Mouse (Mus musculus) MEL (cell line): Measurements from ENCODE around the gene Mrpl45. TPM values are rescaled to one million over a fixed set of nuclear protein-coding genes. Genes with fewer than 3 reads are reported as not detected.

Experiments
- DNase-seq: peaks from one replicate; pipeline ENCODE4 v3.0.0; 2011; ENCODE audit warnings: low read depth, low spot score
- H3K27ac ChIP-seq: 2 replicates; pipeline ENCODE4 v1.5.1; 2012; ENCODE audit warnings: low read depth, mild to moderate bottlenecking, control low read depth, low read length, moderate library complexity; ENCODE audit not compliant: control insufficient read depth
- H3K27me3 ChIP-seq, 2 experiments: fragments of 150-350 bp in 1 of 2; sonication (generic) in 1 of 2; 2 replicates each; pipeline ENCODE4 v1.6.1; 2012; ENCODE audit warnings: low read length in 2 of 2, mild to moderate bottlenecking in 2 of 2, improper control_type of control experiment in 1 of 2, moderate library complexity in 1 of 2; ENCODE audit not compliant: insufficient read depth in 2 of 2, control insufficient read depth in 1 of 2
- H3K36me3 ChIP-seq, 2 experiments: 2 replicates each; pipeline ENCODE4 v1.6.1; 2012 to 2014; ENCODE audit warnings: low read length in 2 of 2, improper control_type of control experiment in 1 of 2, inconsistent platforms in 1 of 2, mild to moderate bottlenecking in 1 of 2; ENCODE audit not compliant: insufficient read depth in 2 of 2, control insufficient read depth in 1 of 2
- H3K4me1 ChIP-seq, 2 experiments: fragments of 150-350 bp in 1 of 2; sonication (generic) in 1 of 2; 2 replicates each; pipeline ENCODE4 v1.6.1; 2012; ENCODE audit warnings: low read length in 2 of 2, improper control_type of control experiment in 1 of 2, mild to moderate bottlenecking in 1 of 2; ENCODE audit not compliant: insufficient read depth in 2 of 2, control insufficient read depth in 1 of 2
- H3K4me3 ChIP-seq, 2 experiments: fragments of 150-350 bp in 1 of 2; sonication (generic) in 1 of 2; 2 replicates each; pipeline ENCODE4 v1.5.1; 2012; ENCODE audit warnings: low read depth in 2 of 2, low read length in 2 of 2, mild to moderate bottlenecking in 2 of 2, moderate library complexity in 2 of 2, control low read depth in 1 of 2, improper control_type of control experiment in 1 of 2; ENCODE audit not compliant: control insufficient read depth in 1 of 2, insufficient read depth in 1 of 2
- H3K79me2 ChIP-seq: 2 replicates; pipeline ENCODE4 v1.6.1; 2012; ENCODE audit warnings: mild to moderate bottlenecking, low read length, moderate library complexity; ENCODE audit not compliant: control insufficient read depth, poor library complexity, insufficient read depth
- H3K9ac ChIP-seq: 2 replicates; pipeline ENCODE4 v1.6.1; 2012; ENCODE audit warnings: low read depth, mild to moderate bottlenecking, control low read depth, low read length, moderate library complexity; ENCODE audit not compliant: control insufficient read depth, poor library complexity, severe bottlenecking
- H3K9me3 ChIP-seq: fragments of 150-350 bp; sonication (generic); replicated peaks from 2 replicates; pipeline ENCODE4 v1.6.1; 2012; ENCODE audit warnings: mild to moderate bottlenecking, low read length, improper control_type of control experiment, moderate library complexity; ENCODE audit not compliant: insufficient read depth
- BHLHE40 ChIP-seq: IDR thresholded peaks from 2 replicates; pipeline ENCODE4 v1.6.1; 2012; ENCODE audit warnings: low read depth, mild to moderate bottlenecking, inconsistent platforms, low read length, improper control_type of control experiment, borderline replicate concordance
- CHD1 ChIP-seq: IDR thresholded peaks from 2 replicates; pipeline ENCODE4 v1.6.1; 2012; ENCODE audit warnings: low read depth, mild to moderate bottlenecking, inconsistent platforms, low read length, improper control_type of control experiment
- CHD2 ChIP-seq: IDR thresholded peaks from 2 replicates; pipeline ENCODE4 v1.6.1; 2011; ENCODE audit warnings: low read length, improper control_type of control experiment
- CTCF ChIP-seq, 3 experiments: IDR thresholded peaks in 2 of 3; conservative IDR thresholded peaks in 1 of 3; 2 replicates each; pipeline ENCODE4 v1.5.1; 2011 to 2012; ENCODE audit warnings: low read length in 3 of 3, low read depth in 2 of 3, mild to moderate bottlenecking in 2 of 3, improper control_type of control experiment in 1 of 3, inconsistent platforms in 1 of 3, mixed read lengths in 1 of 3, moderate library complexity in 1 of 3; ENCODE audit not compliant: control insufficient read depth in 1 of 3, insufficient read depth in 1 of 3, poor library complexity in 1 of 3, severe bottlenecking in 1 of 3
- ELF1 ChIP-seq: IDR thresholded peaks from 2 replicates; pipeline ENCODE4 v1.6.1; 2014; ENCODE audit warnings: low read depth, mild to moderate bottlenecking, inconsistent platforms, low read length, improper control_type of control experiment, moderate library complexity
- EP300 ChIP-seq, 2 experiments: IDR thresholded peaks; 2 replicates each; pipeline ENCODE4 v1.6.1; 2011; ENCODE audit warnings: improper control_type of control experiment in 2 of 2, low read length in 2 of 2, low read depth in 1 of 2, mild to moderate bottlenecking in 1 of 2
- JUND ChIP-seq: IDR thresholded peaks from 2 replicates; pipeline ENCODE4 v1.6.1; 2011; ENCODE audit warnings: low read depth, mild to moderate bottlenecking, improper control_type of control experiment, low read length
- MAFK ChIP-seq: IDR thresholded peaks from 2 replicates; pipeline ENCODE4 v1.6.1; 2011; ENCODE audit warnings: low read depth, mild to moderate bottlenecking, low read length, improper control_type of control experiment, borderline replicate concordance
- MEF2A ChIP-seq: IDR thresholded peaks from 2 replicates; pipeline ENCODE4 v1.6.1; 2014; ENCODE audit warnings: low read depth, mild to moderate bottlenecking, inconsistent platforms, low read length, improper control_type of control experiment; ENCODE audit not compliant: poor library complexity, insufficient replicate concordance, severe bottlenecking; ENCODE audit errors: extremely low read depth
- NELFE ChIP-seq: IDR thresholded peaks from 2 replicates; pipeline ENCODE4 v1.6.1; 2011; ENCODE audit warnings: low read depth, low read length, improper control_type of control experiment
- NRF1 ChIP-seq: IDR thresholded peaks from 2 replicates; pipeline ENCODE4 v1.6.1; 2014; ENCODE audit warnings: low read depth, mild to moderate bottlenecking, inconsistent platforms, low read length, improper control_type of control experiment, moderate library complexity; ENCODE audit not compliant: poor library complexity, insufficient read depth, severe bottlenecking
- POLR2A ChIP-seq, 2 experiments: IDR thresholded peaks; 2 replicates each; pipeline ENCODE4 v1.6.1; 2011 to 2012; ENCODE audit warnings: low read length in 2 of 2, mild to moderate bottlenecking in 2 of 2, control low read depth in 1 of 2, improper control_type of control experiment in 1 of 2, low read depth in 1 of 2, moderate library complexity in 1 of 2; ENCODE audit not compliant: control insufficient read depth in 1 of 2, insufficient read depth in 1 of 2, poor library complexity in 1 of 2
- POLR2AphosphoS5 ChIP-seq: IDR thresholded peaks from 2 replicates; pipeline ENCODE4 v1.6.1; 2012; ENCODE audit warnings: low read depth, borderline replicate concordance, mild to moderate bottlenecking, inconsistent platforms, low read length, moderate library complexity, mixed read lengths
- RAD21 ChIP-seq: IDR thresholded peaks from 2 replicates; pipeline ENCODE4 v1.6.1; 2011; ENCODE audit warnings: mild to moderate bottlenecking, low read depth, low read length, improper control_type of control experiment
- TAL1 ChIP-seq: IDR thresholded peaks from 2 replicates; pipeline ENCODE4 v1.6.1; 2012; ENCODE audit warnings: mild to moderate bottlenecking, inconsistent platforms, low read length, moderate library complexity, mixed read lengths
- TCF12 ChIP-seq: IDR thresholded peaks from 2 replicates; pipeline ENCODE4 v1.6.1; 2014; ENCODE audit warnings: low read depth, mild to moderate bottlenecking, inconsistent platforms, low read length, improper control_type of control experiment, moderate library complexity
- UBTF ChIP-seq: IDR thresholded peaks from 2 replicates; pipeline ENCODE4 v1.6.1; 2012; ENCODE audit warnings: low read depth, mild to moderate bottlenecking, inconsistent platforms, low read length, improper control_type of control experiment, moderate library complexity, borderline replicate concordance; ENCODE audit not compliant: insufficient read depth
- ZC3H11A ChIP-seq: IDR thresholded peaks from 2 replicates; pipeline ENCODE4 v1.6.1; 2012; ENCODE audit warnings: low read depth, mild to moderate bottlenecking, inconsistent platforms, low read length, improper control_type of control experiment
- ZMIZ1 ChIP-seq: IDR thresholded peaks from 2 replicates; pipeline ENCODE4 v1.6.1; 2012; ENCODE audit warnings: low read depth, mild to moderate bottlenecking, inconsistent platforms, low read length, improper control_type of control experiment, moderate library complexity
- polyA plus RNA-seq, 2 experiments: library from polyadenylated mRNA; stranded (reverse) in 1 of 2; unstranded in 1 of 2; fragments of >175 nt in 1 of 2; fragments of >200 nt in 1 of 2; gene quantifications; 2 replicates each; pipeline versions ENCODE4 v1.2.1 to v1.2.4; 2012; ENCODE audit warnings: low replicate concordance in 2 of 2, low read depth in 1 of 2; ENCODE audit not compliant: insufficient read length in 2 of 2, insufficient read depth in 1 of 2, missing spikeins in 1 of 2
- total RNA-seq: library from RNA; depleted of rRNA; stranded (reverse); fragments of 300-350 nt; gene quantifications from 2 replicates; pipeline ENCODE4 v1.2.3, GENCODE M21; 2012

Gene Mrpl45
- total and polyA plus RNA-seq, 3 experiments, result 65.0 to 72.7 TPM; not detected in 1

DNA sequence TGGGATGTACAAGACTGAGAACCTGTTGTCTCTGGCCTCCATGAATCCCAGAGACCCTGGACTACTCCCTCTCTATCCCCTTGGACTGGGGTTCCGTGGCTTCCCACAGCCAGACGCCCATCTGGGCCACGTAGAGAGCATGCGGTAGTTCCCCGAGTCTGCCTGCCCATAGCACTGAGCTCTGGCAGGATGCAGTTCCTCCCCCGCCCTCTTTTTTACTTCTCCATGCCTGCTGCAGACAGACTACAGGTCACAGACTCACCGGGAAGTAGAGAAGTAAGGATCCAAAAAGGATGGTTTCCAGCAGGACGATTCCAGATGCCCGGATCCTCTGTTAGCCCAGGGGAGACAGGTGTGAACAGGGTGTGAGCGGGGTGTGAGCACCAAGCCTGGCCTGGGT, 29.9 kb downstream of the Mrpl45 start:
- Histone ChIP-seq H3K79me2 (no peaks in the 10 kb centered on the region), H3K4me1 (peaks cover 3 to 16% of the 10 kb centered on the region in 2 experiments), H3K27me3 (no peaks in the 10 kb centered on the region; a peak in 1 of 4 replicates), H3K27ac (no peak overlapping the region), H3K4me3 (no peak overlapping the region), H3K9me3 (no peaks in the 10 kb centered on the region), H3K36me3 (peaks cover 0 to 7% of the 10 kb centered on the region in 2 experiments; a peak in 2 of 4 replicates), H3K9ac (0 out of 2 replicates have a peak overlapping the region, but pooled peaks have one; percentile 23)
- DNase-seq, result peak; percentile 41
- TF ChIP-seq CHD1, result no peak
- no peak for TF ChIP-seq ELF1
- no peak for TF ChIP-seq JUND
- TF ChIP-seq MAFK, result no peak
- no peak for TF ChIP-seq BHLHE40
- TF ChIP-seq TCF12, result no peak
- TF ChIP-seq EP300 (IDR thresholded peaks at IDR 0.05; ENCODE audit: low read depth in 1 of 2, low read length in 2 of 2), result no peak
- TF ChIP-seq NELFE, result no peak
- no peak for TF ChIP-seq MEF2A

DNA sequence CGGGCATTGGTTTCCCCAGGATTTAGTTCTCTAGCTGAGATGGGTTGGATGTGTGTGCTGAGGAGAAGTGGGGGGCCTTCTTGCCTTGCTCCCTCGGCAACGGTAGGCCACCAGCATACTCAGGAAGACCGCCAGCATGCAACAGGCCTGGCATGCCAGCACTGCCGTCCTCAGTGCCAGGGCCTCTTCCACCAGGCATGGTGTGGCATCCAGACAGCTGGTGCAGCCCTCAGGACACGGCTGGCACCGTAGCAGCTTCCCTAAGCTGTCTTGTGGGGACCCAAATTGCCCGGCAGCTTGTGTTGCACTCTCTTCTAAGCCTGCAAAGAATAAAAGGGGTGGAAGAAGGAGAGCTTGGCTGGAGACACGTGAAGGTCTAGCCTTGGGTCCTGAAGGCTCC, 30.9 kb downstream of the Mrpl45 start:
- Histone ChIP-seq H3K27ac (no peak overlapping the region), H3K9ac (no peak overlapping the region)
- no peak for TF ChIP-seq ZC3H11A
- TF ChIP-seq POLR2A (IDR thresholded peaks at IDR 0.05; ENCODE audit: control insufficient read depth in 1 of 2, insufficient read depth in 1 of 2, low read depth in 1 of 2, low read length in 2 of 2, poor library complexity in 1 of 2), result no peak
- no peak for TF ChIP-seq UBTF
- no peak for TF ChIP-seq CHD2
- TF ChIP-seq NELFE, result no peak
- no peak for TF ChIP-seq MEF2A
- no peak for TF ChIP-seq CHD1
- TF ChIP-seq MAFK, result no peak
- no peak for TF ChIP-seq TCF12
- TF ChIP-seq, all 39 proteins: peak for 0
- peaks cover 3 to 16% of the 10 kb centered on the region in 2 experiments for H3K4me1 ChIP-seq
- H3K4me3 ChIP-seq, result no peak overlapping the region
- peaks cover 0 to 7% of the 10 kb centered on the region in 2 experiments; a peak in 2 of 4 replicates for H3K36me3 ChIP-seq
- H3K27me3 ChIP-seq, result no peaks in the 10 kb centered on the region
- no peaks in the 10 kb centered on the region for H3K79me2 ChIP-seq
- no peaks in the 10 kb centered on the region for H3K9me3 ChIP-seq
- DNase-seq, result no peak

- H3K36me3 ChIP-seq, result peaks cover 0 to 7% of the 10 kb centered on the region in 2 experiments; a peak in 2 of 4 replicates
- H3K27me3 ChIP-seq, result no peaks in the 10 kb centered on the region
- TF ChIP-seq NRF1 (no peak), TAL1 (no peak), POLR2AphosphoS5 (no peak), CTCF (IDR thresholded peaks at IDR 0.05 in 2 of 3, conservative IDR thresholded peaks at IDR 0.05 in 1 of 3; ENCODE audit: control insufficient read depth in 1 of 3, insufficient read depth in 1 of 3, low read depth in 2 of 3, low read length in 3 of 3, poor library complexity in 1 of 3, severe bottlenecking in 1 of 3) (no peak), ZMIZ1 (no peak), RAD21 (no peak)
- TF ChIP-seq, all 39 proteins: peak for 0
- H3K27ac ChIP-seq, result no peak overlapping the region
- H3K4me3 ChIP-seq, result no peak overlapping the region
- H3K4me1 ChIP-seq, result peaks cover 3 to 16% of the 10 kb centered on the region in 2 experiments
- no peaks in the 10 kb centered on the region for H3K79me2 ChIP-seq
- H3K9me3 ChIP-seq, result no peaks in the 10 kb centered on the region
- DNase-seq, result no peak
- no peak overlapping the region for H3K9ac ChIP-seq
Observed at GRCm38 (mm10) chr11:97347291-97347690, 31.8 kb downstream of the Mrpl45 start.
